Mouse (Mus musculus): ENCODE results near the gene Gse1.

DNA sequence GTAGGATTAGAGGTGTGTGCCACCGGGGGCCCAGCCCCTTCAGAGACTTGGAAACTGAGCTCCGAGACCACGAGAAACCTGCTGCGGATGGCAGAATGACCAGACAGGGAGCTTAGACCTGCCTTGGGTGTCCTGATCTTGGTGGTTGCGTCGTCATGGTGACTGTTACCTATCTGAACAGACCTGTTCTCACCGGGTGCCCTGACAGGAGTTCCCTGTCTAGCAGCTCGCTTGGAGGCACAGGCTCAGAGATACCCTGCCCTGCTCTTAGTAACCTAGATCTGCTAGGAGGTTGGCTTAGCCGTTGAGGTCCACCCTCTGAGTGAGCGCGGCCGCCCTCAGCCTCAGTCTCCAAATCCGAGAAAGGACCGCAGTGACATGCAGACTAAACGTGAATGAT, 292.0 kb downstream of the Gse1 start:
- no peak for TF ChIP-seq CTCF (conservative IDR thresholded peaks at IDR 0.05; ENCODE audit: low read length)
- TF ChIP-seq POU5F1 (IDR thresholded peaks at IDR 0.05; ENCODE audit: borderline replicate concordance, low read length) = no peak
- TF ChIP-seq NANOG (IDR thresholded peaks at IDR 0.05; ENCODE audit: borderline replicate concordance, low read length) = no peak

All from E14TG2a.4 (cell line).